Mouse (Mus musculus): Measurements from ENCODE around the gene Usp28.

DNA sequence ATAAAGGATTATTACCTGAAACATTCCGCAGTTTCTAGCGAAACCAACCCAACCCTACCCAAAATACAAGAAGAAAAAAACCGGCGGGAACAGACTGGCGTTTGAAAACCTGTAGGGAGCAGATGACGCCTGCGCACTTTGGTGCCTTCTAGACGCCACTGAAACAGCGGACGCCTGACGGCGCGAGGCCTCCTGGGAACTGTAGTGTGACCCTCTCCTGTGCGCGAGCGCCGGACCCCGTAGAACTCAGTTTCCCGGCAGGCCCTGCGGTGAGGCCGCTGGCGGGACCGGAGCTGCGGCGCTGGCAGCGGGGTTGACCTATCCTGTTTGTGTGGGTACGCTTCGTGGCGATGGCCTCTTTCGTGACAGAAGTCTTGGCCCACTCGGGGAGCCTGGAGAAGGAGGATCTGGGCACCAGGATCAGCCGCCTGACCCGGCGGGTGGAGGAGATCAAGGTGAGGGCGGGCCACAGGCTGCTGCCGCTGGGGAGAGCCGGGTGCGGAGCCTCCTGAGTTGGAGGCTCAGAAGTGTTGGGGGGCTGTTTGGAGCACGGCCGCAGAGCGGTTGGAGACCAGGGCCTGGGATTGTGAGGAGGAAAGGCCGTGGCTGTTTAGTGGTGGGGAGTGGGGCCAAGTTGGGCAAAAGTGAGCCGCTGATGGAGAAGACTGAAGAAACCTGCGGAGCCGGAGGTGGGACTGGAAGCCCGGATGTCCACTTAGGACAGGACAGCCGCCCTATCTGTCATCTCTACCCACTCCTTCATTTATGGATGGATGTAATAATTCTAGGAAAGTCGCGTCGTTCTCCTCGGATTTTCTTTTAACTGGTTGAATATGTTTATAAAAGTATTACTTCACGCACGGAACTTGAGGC, 70.4 kb downstream of the Usp28 start, which contains the start of gene Zw10:
- no peak for TF ChIP-seq CTCF (conservative IDR thresholded peaks at IDR 0.05 in 1 of 2, IDR thresholded peaks at IDR 0.05 in 1 of 2; ENCODE audit: low read depth in 2 of 2, low read length in 2 of 2)
- no peak for TF ChIP-seq CHD1 (IDR thresholded peaks at IDR 0.05; ENCODE audit: low read depth, low read length)
- no peak for TF ChIP-seq ZC3H11A (IDR thresholded peaks at IDR 0.05; ENCODE audit: low read depth, low read length)
- no peak for TF ChIP-seq USF1 (IDR thresholded peaks at IDR 0.05; ENCODE audit: low read depth, low read length)
- TF ChIP-seq ZMIZ1 (IDR thresholded peaks at IDR 0.05; ENCODE audit: low read depth, low read length) = peak; percentile 51; the same call in 1 of the 2 replicates

Data from CH12.LX (cell line).